Mouse (Mus musculus): Measurements from ENCODE around the gene Prokr1. TPM values are rescaled to one million over a fixed set of nuclear protein-coding genes. Genes with fewer than 3 reads are reported as not detected.
A peak's percentile ranks its signal among the peaks of the same experiment; 100 is the strongest.

Prokr1 gene
- polyA plus RNA-seq, 1 experiment from 2014 or later = 3.0 TPM

GRCm38 (mm10) chr6:87538376-87539270, 51.9 kb downstream of the Prokr1 start:
- ATAC-seq (ENCODE audit: extremely low read depth, insufficient number of reproducible peaks, low FRiP score, low TSS enrichment) = no peak
- no peaks in the 10 kb centered on the region for H3K36me3 ChIP-seq
- peaks cover 28% of the 10 kb centered on the region for H3K27me3 ChIP-seq (replicated peaks)
- H3K9me3 ChIP-seq = no peaks in the 10 kb centered on the region
- H3K4me1 ChIP-seq = peaks cover 14% of the 10 kb centered on the region
- no peak overlapping the region for H3K9ac ChIP-seq
- H3K4me2 ChIP-seq = no peak overlapping the region
- H3K27ac ChIP-seq (replicated peaks) = no peak overlapping the region
- 74% methylated on average over 15 of the region's 15 CpGs for WGBS
- no peak overlapping the region for H3K4me3 ChIP-seq

DNA sequence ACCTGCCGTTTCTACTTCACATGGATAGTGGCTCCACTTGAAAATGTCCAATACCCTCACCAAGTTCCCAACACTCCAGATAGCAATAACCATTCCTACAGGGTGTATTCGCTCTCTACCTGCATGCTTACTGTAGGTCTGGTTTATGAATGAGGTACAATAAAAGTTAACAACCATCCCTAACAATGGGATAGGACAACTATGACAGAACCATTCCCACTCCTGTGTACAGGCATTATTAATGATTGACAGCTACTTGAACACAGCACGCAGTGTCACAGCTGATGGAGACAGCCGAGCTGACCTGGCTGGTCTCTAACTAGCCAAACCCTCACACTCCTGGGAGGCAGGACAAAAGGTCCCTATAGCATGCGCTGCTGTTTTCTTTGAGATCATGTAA, 52.9 kb downstream of the Prokr1 start:
- H3K4me3 ChIP-seq = no peak overlapping the region
- ATAC-seq (ENCODE audit: extremely low read depth, insufficient number of reproducible peaks, low FRiP score, low TSS enrichment) = no peak
- peaks cover 33% of the 10 kb centered on the region for H3K27me3 ChIP-seq (replicated peaks)
- H3K9me3 ChIP-seq = no peaks in the 10 kb centered on the region
- WGBS = 66% methylated on average over 5 of the region's 5 CpGs
- no peak overlapping the region for H3K27ac ChIP-seq (replicated peaks)
- H3K9ac ChIP-seq = no peak overlapping the region
- no peaks in the 10 kb centered on the region for H3K36me3 ChIP-seq
- H3K4me1 ChIP-seq = peaks cover 14% of the 10 kb centered on the region
- no peak overlapping the region for H3K4me2 ChIP-seq

DNA sequence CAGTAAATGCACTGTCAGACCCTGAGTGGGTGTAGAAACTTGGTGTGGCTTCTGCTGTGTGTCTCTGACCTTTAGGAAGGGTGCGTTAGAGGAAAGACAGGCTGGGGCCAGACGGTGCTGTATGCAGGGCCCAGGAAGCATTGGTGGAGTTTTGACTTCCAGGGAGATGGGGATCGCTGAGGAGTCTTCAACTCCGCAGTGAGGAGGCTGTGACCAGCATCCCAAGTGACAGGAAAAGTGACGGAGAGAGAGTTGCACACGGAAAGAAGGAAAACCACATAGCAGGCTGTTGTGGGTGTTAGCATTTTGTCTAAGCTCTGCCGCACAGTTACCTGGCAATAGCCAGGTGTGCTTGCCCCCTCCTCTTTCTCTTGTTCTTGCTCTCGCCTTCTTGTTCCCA, 54.3 kb downstream of the Prokr1 start:
- H3K27me3 ChIP-seq (replicated peaks) = peaks cover 37% of the 10 kb centered on the region
- no peaks in the 10 kb centered on the region for H3K9me3 ChIP-seq
- no peak overlapping the region for H3K4me2 ChIP-seq
- ATAC-seq (ENCODE audit: extremely low read depth, insufficient number of reproducible peaks, low FRiP score, low TSS enrichment) = no peak
- no peak overlapping the region for H3K27ac ChIP-seq (replicated peaks)
- H3K9ac ChIP-seq = no peak overlapping the region
- no peaks in the 10 kb centered on the region for H3K36me3 ChIP-seq
- WGBS = 57% methylated on average over 8 of the region's 8 CpGs
- H3K4me3 ChIP-seq = no peak overlapping the region
- H3K4me1 ChIP-seq = peaks cover 9% of the 10 kb centered on the region; the same call in 1 of the 2 replicates

- WGBS = 42% methylated on average over 9 of the region's 9 CpGs
- Histone ChIP-seq H3K36me3 (no peaks in the 10 kb centered on the region), H3K4me1 (peaks cover 9% of the 10 kb centered on the region; the same call in 1 of the 2 replicates), H3K27me3 (replicated peaks) (peaks cover 33% of the 10 kb centered on the region), H3K9me3 (no peaks in the 10 kb centered on the region), H3K9ac (no peak overlapping the region), H3K27ac (replicated peaks) (no peak overlapping the region), H3K4me2 (peak overlapping the region; percentile 36; the same call in 1 of the 2 replicates), H3K4me3 (no peak overlapping the region)
- no peak for ATAC-seq (ENCODE audit: extremely low read depth, insufficient number of reproducible peaks, low FRiP score, low TSS enrichment)
Observed at GRCm38 (mm10) chr6:87535651-87536050, 54.9 kb downstream of the Prokr1 start.

- ATAC-seq (ENCODE audit: extremely low read depth, insufficient number of reproducible peaks, low FRiP score, low TSS enrichment) = no peak
- H3K27me3 ChIP-seq (replicated peaks) = peaks cover 27% of the 10 kb centered on the region
- peaks cover 9% of the 10 kb centered on the region; the same call in 1 of the 2 replicates for H3K4me1 ChIP-seq
- no peak overlapping the region for H3K9ac ChIP-seq
- H3K9me3 ChIP-seq = no peaks in the 10 kb centered on the region
- no peak overlapping the region for H3K4me3 ChIP-seq
- 59% methylated on average over 9 of the region's 9 CpGs for WGBS
- H3K36me3 ChIP-seq = no peaks in the 10 kb centered on the region
- H3K27ac ChIP-seq (replicated peaks) = no peak overlapping the region
- no peak overlapping the region for H3K4me2 ChIP-seq
Observed at GRCm38 (mm10) chr6:87534855-87535575, 55.5 kb downstream of the Prokr1 start.

- no peak for ATAC-seq (ENCODE audit: extremely low read depth, insufficient number of reproducible peaks, low FRiP score, low TSS enrichment)
- no peak within 1 kb of the TSS for H3K4me2 ChIP-seq
Observed at GRCm38 (mm10) chr6:87532953-87533710, 57.4 kb downstream of the Prokr1 start, which contains the start of gene Arhgap25. TSS of gene Arhgap25 (minus strand) at chr6:87533259.

DNA sequence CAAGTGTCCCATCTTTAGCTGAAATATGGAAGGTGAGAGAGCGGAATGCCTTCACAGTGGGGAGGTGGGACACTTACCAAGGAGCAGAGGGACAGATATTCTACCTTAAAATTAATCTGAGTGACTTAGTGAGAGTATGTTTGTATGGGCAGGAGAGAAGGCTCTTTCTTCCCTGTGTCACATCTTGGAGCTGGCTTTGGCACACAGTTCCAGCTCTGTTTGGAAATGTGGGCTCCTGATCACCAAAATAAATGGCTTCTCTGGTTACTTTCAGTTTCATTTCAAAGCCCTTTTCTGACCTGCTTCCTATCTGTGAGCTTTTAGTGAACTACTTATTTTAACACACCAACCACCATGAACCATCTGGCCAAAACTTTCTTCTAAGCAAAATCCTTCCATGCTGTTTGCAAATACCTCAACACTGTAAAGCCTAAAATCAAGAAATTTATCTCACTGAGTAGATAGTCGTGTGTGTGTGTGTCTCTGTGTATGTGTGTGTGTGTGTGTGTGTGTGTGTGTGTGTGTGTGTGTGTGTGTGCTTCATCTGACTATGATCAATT, 59.0 kb downstream of the Prokr1 start:
- Histone ChIP-seq H3K4me3 (no peak overlapping the region), H3K9ac (no peak overlapping the region), H3K27me3 (replicated peaks) (peaks cover 26% of the 10 kb centered on the region), H3K36me3 (no peaks in the 10 kb centered on the region), H3K9me3 (no peaks in the 10 kb centered on the region), H3K27ac (replicated peaks) (no peak overlapping the region), H3K4me2 (no peak overlapping the region), H3K4me1 (peaks cover 18% of the 10 kb centered on the region; the same call in 1 of the 2 replicates)
- no peak for ATAC-seq (ENCODE audit: extremely low read depth, insufficient number of reproducible peaks, low FRiP score, low TSS enrichment)
- WGBS = 75% methylated on average over 2 of the region's 2 CpGs

More at GRCm38 (mm10) chr6:87532953-87533710, 57.4 kb downstream of the Prokr1 start, which contains the start of gene Arhgap25:
- Histone ChIP-seq H3K27me3 (replicated peaks) (peaks cover 33% of the 10 kb centered on the region), H3K4me1 (peaks cover 10% of the 10 kb centered on the region; the same call in 1 of the 2 replicates), H3K9ac (no peak within 1 kb of the TSS), H3K9me3 (no peaks in the 10 kb centered on the region), H3K36me3 (no peaks in the 10 kb centered on the region), H3K27ac (replicated peaks) (no peak within 1 kb of the TSS), H3K4me3 (no peak within 1 kb of the TSS)
- 52% methylated on average over 14 of the region's 14 CpGs for WGBS

- Histone ChIP-seq H3K9me3 (no peaks in the 10 kb centered on the region), H3K4me2 (no peak overlapping the region), H3K9ac (no peak overlapping the region), H3K27ac (replicated peaks) (no peak overlapping the region), H3K36me3 (no peaks in the 10 kb centered on the region), H3K27me3 (replicated peaks) (peaks cover 21% of the 10 kb centered on the region), H3K4me1 (peaks cover 15% of the 10 kb centered on the region; the same call in 1 of the 2 replicates), H3K4me3 (no peak overlapping the region)
- ATAC-seq (ENCODE audit: extremely low read depth, insufficient number of reproducible peaks, low FRiP score, low TSS enrichment) = no peak
- 62% methylated on average over 2 of the region's 2 CpGs for WGBS
Observed at GRCm38 (mm10) chr6:87530386-87530785, 60.2 kb downstream of the Prokr1 start.
